Mouse (Mus musculus): Measurements from ENCODE around the gene Tbccd1. TPM values are rescaled to one million over a fixed set of nuclear protein-coding genes. Genes with fewer than 3 reads are reported as not detected.

Gene Tbccd1
- 25.2 TPM for polyA plus RNA-seq (2014; fragmentation: Illumina TruSeq; extraction: RNeasy Lipid Tissue Mini Kit (QIAGEN cat#74804); ENCODE audit: low read depth, low replicate concordance)

DNA sequence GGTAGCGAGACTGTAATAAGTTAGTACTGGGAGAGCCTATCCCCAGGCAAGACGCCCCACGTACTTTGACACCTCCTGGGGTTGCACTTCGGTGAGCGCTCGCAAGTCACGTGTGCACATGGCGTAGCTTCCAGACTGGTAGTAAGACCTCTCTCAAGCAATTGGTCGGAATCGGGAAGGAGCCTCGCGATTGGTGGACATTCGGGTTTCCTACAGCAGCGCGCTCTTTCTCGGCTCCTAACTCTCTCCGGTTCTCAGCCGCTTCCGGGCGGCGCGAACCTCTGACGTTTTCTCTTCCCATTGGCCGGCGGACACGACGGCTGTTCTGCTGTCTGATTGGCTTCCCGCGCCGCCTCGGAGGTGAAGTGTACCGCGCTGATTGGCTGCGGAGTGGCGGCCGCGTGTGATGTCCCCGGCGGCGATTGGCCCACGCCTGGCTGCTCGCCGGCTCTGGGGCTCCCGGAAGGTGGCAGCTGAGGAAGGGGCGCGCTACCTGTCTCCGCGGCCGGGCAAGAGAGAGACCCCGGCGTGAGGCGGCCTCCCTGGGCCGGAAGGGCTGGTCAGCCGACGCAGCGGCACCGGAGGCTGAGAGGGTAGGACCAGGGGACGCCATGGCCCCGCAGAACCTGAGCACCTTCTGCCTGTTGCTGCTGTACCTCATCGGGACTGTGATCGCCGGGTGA lies at the start of gene Tbccd1, which contains the start of gene Dnajb11:
Tbccd1 (minus strand) TSS at position 239 of the 683 bp plus-strand sequence.
Dnajb11 (plus strand) TSS at position 415 of the 683 bp plus-strand sequence.

GRCm38 (mm10) chr16:22890683-22891510 lies 33.4 kb upstream of the Tbccd1 start, which contains the start of gene Ahsg:
Gene Ahsg, plus strand, starts transcription at chr16:22891277.

DNA sequence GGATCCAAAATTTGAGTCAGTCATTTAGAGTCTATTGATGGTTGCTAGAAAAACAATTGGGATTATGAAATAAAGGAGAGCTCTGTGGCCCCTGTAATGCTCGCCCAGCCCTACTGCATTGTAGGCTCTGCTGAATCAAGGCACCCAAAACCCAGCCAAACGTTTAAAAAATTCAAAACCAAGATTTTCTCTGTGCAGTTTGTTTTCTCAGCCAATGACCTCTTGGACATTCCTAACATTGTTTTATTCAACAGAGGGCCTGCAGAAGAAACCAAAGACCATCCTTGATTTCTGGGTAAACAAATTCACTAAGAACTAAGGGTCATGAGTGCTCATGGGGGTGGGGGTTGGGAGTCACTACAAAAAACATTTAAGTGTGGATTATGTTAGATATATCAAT lies 46.0 kb downstream of the Tbccd1 start, which contains the start of gene Crygs:
Crygs (minus strand) TSS at position 101 of the 400 bp plus-strand sequence.

Other genes starting within 250 kb of the Tbccd1 start
- gene Dgkg, start 200.4 kb downstream of the Tbccd1 start, polyA plus RNA-seq (2014; fragmentation: Illumina TruSeq; extraction: RNeasy Lipid Tissue Mini Kit (QIAGEN cat#74804); ENCODE audit: low read depth, low replicate concordance): 2.2 TPM
- not detected for gene Crygs, start 46.1 kb downstream of the Tbccd1 start, polyA plus RNA-seq (2014; fragmentation: Illumina TruSeq; extraction: RNeasy Lipid Tissue Mini Kit (QIAGEN cat#74804); ENCODE audit: low read depth, low replicate concordance)
- 73.4 TPM for gene Dnajb11, start 176 bp upstream of the Tbccd1 start, polyA plus RNA-seq (2014; fragmentation: Illumina TruSeq; extraction: RNeasy Lipid Tissue Mini Kit (QIAGEN cat#74804); ENCODE audit: low read depth, low replicate concordance)
- not detected for gene Ahsg, start 33.6 kb upstream of the Tbccd1 start, polyA plus RNA-seq (2014; fragmentation: Illumina TruSeq; extraction: RNeasy Lipid Tissue Mini Kit (QIAGEN cat#74804); ENCODE audit: low read depth, low replicate concordance)
- gene Fetub, start 60.7 kb upstream of the Tbccd1 start, polyA plus RNA-seq (2014; fragmentation: Illumina TruSeq; extraction: RNeasy Lipid Tissue Mini Kit (QIAGEN cat#74804); ENCODE audit: low read depth, low replicate concordance): not detected
- gene Hrg, start 93.4 kb upstream of the Tbccd1 start, polyA plus RNA-seq (2014; fragmentation: Illumina TruSeq; extraction: RNeasy Lipid Tissue Mini Kit (QIAGEN cat#74804); ENCODE audit: low read depth, low replicate concordance): 3.1 TPM
- not detected for gene Kng2, start 171.8 kb upstream of the Tbccd1 start, polyA plus RNA-seq (2014; fragmentation: Illumina TruSeq; extraction: RNeasy Lipid Tissue Mini Kit (QIAGEN cat#74804); ENCODE audit: low read depth, low replicate concordance)
- gene Kng1, start 200.2 kb upstream of the Tbccd1 start, polyA plus RNA-seq (2014; fragmentation: Illumina TruSeq; extraction: RNeasy Lipid Tissue Mini Kit (QIAGEN cat#74804); ENCODE audit: low read depth, low replicate concordance): not detected
- 2,369 TPM for gene Eif4a2, start 249.8 kb upstream of the Tbccd1 start, polyA plus RNA-seq (2014; fragmentation: Illumina TruSeq; extraction: RNeasy Lipid Tissue Mini Kit (QIAGEN cat#74804); ENCODE audit: low read depth, low replicate concordance)